Mouse (Mus musculus): Measurements from ENCODE around the gene Grk3. TPM values are rescaled to one million over a fixed set of nuclear protein-coding genes. Genes with fewer than 3 reads are reported as not detected.

The Grk3 gene
- polyA plus RNA-seq, 2 experiments = 7.5 to 13.1 TPM

DNA sequence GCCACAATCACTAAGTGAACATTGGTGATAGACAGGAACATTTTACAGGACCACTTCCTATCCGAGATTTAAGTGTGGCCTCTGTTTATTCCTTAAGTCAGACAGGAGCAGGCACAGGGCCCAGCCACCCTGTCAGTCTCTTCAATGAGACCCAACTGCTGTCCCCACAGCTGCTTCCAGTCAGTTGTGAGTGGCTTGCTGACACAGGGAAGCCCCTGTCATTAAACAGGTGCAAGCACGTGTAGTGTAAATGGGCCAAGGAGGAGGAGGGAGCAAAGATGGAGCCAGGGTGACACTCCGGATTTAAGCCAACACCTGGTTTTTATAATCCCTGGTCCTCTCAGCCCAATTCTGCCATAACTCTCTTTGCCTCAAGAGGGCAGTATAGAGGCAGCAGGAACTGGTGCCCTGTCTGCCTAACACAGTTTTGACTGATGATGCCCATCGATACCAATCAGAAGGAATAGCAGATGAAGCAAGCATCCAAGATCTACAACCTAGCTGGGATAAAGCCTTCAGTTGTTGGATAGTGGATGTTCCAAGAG is 138.7 kb downstream of the Grk3 start:
- H3K4me3 ChIP-seq (replicated peaks; ENCODE audit: low read length) = no peak overlapping the region
- no peaks in the 10 kb centered on the region for H3K9me3 ChIP-seq (ENCODE audit: control insufficient read depth, low read length)
- no peaks in the 10 kb centered on the region for H3K36me3 ChIP-seq (ENCODE audit: control insufficient read depth, insufficient read depth, low read length)
- 30% methylated on average over 4 of the region's 4 CpGs for WGBS
- peaks cover 3% of the 10 kb centered on the region; the same call in 1 of the 2 replicates for H3K4me1 ChIP-seq (ENCODE audit: control insufficient read depth, insufficient read depth, low read length)
- no peak overlapping the region for H3K4me2 ChIP-seq (replicated peaks; ENCODE audit: low read depth, low read length, severe bottlenecking)
- 0 out of 2 replicates have a peak overlapping the region, but pooled peaks have one; percentile 29 for H3K27ac ChIP-seq (replicated peaks; ENCODE audit: low read depth, low read length)
- no peak for TF ChIP-seq POLR2A (IDR thresholded peaks at IDR 0.05; ENCODE audit: borderline replicate concordance, extremely low read depth, insufficient read depth, insufficient read length)
- H3K9ac ChIP-seq (ENCODE audit: low read depth, low read length, severe bottlenecking) = no peak overlapping the region
- no peaks in the 10 kb centered on the region for H3K27me3 ChIP-seq (ENCODE audit: control insufficient read depth, insufficient read depth, low read length)
- DNase-seq (ENCODE audit: low spot score) = peak; percentile 41
- ATAC-seq (ENCODE audit: low FRiP score, low read depth) = peak; percentile 69; the same call in 1 of the 2 replicates

DNA sequence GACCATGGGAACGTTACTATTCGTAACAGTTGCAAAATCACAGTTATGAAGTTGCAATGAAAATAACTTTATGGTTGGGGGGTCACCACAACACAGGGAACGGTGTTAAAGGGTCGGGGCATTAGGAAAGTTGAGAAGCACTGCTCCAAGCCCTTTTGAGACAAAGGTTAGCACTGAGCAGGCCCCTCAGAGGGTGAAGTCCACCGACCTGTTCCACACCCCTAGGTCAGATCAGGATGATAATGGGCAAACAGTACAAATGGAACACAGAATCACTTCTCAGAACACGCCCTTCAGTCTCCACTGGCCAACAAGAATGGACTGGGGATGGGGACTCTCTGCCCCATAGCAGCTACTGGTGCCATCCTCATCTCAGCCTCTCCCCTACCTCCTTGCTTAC is 142.6 kb downstream of the Grk3 start:
- H3K27ac ChIP-seq (replicated peaks; ENCODE audit: low read depth, low read length) = no peak overlapping the region
- no peak overlapping the region for H3K4me2 ChIP-seq (replicated peaks; ENCODE audit: low read depth, low read length, severe bottlenecking)
- DNase-seq (ENCODE audit: low spot score) (no peak), ATAC-seq (ENCODE audit: low FRiP score, low read depth) (no peak)
- H3K4me1 ChIP-seq (ENCODE audit: control insufficient read depth, insufficient read depth, low read length) = peaks cover 3% of the 10 kb centered on the region; the same call in 1 of the 2 replicates
- no peaks in the 10 kb centered on the region for H3K36me3 ChIP-seq (ENCODE audit: control insufficient read depth, insufficient read depth, low read length)
- no peak overlapping the region for H3K9ac ChIP-seq (ENCODE audit: low read depth, low read length, severe bottlenecking)
- no peak for TF ChIP-seq POLR2A (IDR thresholded peaks at IDR 0.05; ENCODE audit: borderline replicate concordance, extremely low read depth, insufficient read depth, insufficient read length)
- WGBS = 78% methylated on average over 6 of the region's 6 CpGs
- H3K9me3 ChIP-seq (ENCODE audit: control insufficient read depth, low read length) = no peaks in the 10 kb centered on the region
- H3K27me3 ChIP-seq (ENCODE audit: control insufficient read depth, insufficient read depth, low read length) = no peaks in the 10 kb centered on the region
- H3K4me3 ChIP-seq (replicated peaks; ENCODE audit: low read length) = no peak overlapping the region

DNA sequence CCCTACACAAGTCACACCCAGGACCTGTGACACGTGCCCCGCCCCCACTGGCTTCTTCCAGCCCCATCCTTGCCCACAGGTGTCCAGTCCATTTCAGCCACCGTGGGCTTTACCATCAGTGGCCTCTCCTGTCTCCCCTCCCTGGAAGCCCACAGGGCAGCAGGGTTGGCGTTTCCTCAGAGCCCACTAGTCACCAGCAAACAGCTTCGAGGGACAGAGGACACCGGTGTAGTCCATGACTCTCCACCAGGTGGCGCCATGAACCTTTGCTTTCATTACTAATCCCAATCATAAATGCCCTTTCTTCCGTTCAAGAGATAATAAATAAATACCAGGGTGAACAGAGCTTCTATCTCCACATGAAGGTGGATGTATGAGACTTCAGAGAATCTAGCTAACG is 144.9 kb downstream of the Grk3 start:
- H3K27me3 ChIP-seq (ENCODE audit: control insufficient read depth, insufficient read depth, low read length) = no peaks in the 10 kb centered on the region
- no peaks in the 10 kb centered on the region for H3K9me3 ChIP-seq (ENCODE audit: control insufficient read depth, low read length)
- ATAC-seq (ENCODE audit: low FRiP score, low read depth) (no peak), DNase-seq (ENCODE audit: low spot score) (peak; percentile 85)
- WGBS = 27% methylated on average over 9 of the region's 9 CpGs
- no peak overlapping the region for H3K9ac ChIP-seq (ENCODE audit: low read depth, low read length, severe bottlenecking)
- no peak overlapping the region for H3K27ac ChIP-seq (replicated peaks; ENCODE audit: low read depth, low read length)
- no peaks in the 10 kb centered on the region for H3K4me1 ChIP-seq (ENCODE audit: control insufficient read depth, insufficient read depth, low read length)
- H3K36me3 ChIP-seq (ENCODE audit: control insufficient read depth, insufficient read depth, low read length) = no peaks in the 10 kb centered on the region
- H3K4me2 ChIP-seq (replicated peaks; ENCODE audit: low read depth, low read length, severe bottlenecking) = no peak overlapping the region
- no peak overlapping the region for H3K4me3 ChIP-seq (replicated peaks; ENCODE audit: low read length)
- no peak for TF ChIP-seq POLR2A (IDR thresholded peaks at IDR 0.05; ENCODE audit: borderline replicate concordance, extremely low read depth, insufficient read depth, insufficient read length)

DNA sequence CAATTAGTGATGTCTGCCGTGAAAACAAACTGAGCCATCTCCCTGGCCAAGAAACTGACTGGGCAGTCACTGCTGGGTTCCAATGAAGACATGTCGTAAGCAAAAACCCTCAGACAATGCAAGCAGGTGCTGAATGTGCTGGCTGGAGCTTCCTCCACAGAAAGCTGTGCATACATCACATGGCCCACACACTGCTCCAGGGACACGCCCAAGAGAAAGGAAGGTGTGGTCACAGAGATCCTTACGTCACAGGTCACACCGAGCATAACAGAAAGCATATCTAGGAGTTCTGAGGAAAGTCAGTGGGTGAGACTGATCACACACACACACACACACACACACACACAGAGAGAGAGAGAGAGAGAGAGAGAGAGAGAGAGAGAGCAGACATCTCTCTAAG is 147.0 kb downstream of the Grk3 start:
- no peak overlapping the region for H3K4me3 ChIP-seq (replicated peaks; ENCODE audit: low read length)
- no peak for ATAC-seq (ENCODE audit: low FRiP score, low read depth)
- no peak for DNase-seq (ENCODE audit: low spot score)
- no peak overlapping the region for H3K9ac ChIP-seq (ENCODE audit: low read depth, low read length, severe bottlenecking)
- no peaks in the 10 kb centered on the region for H3K9me3 ChIP-seq (ENCODE audit: control insufficient read depth, low read length)
- H3K27ac ChIP-seq (replicated peaks; ENCODE audit: low read depth, low read length) = no peak overlapping the region
- no peak for TF ChIP-seq POLR2A (IDR thresholded peaks at IDR 0.05; ENCODE audit: borderline replicate concordance, extremely low read depth, insufficient read depth, insufficient read length)
- WGBS = 90% methylated on average over 5 of the region's 5 CpGs
- H3K27me3 ChIP-seq (ENCODE audit: control insufficient read depth, insufficient read depth, low read length) = no peaks in the 10 kb centered on the region
- H3K4me1 ChIP-seq (ENCODE audit: control insufficient read depth, insufficient read depth, low read length) = no peaks in the 10 kb centered on the region
- no peaks in the 10 kb centered on the region for H3K36me3 ChIP-seq (ENCODE audit: control insufficient read depth, insufficient read depth, low read length)
- H3K4me2 ChIP-seq (replicated peaks; ENCODE audit: low read depth, low read length, severe bottlenecking) = no peak overlapping the region

DNA sequence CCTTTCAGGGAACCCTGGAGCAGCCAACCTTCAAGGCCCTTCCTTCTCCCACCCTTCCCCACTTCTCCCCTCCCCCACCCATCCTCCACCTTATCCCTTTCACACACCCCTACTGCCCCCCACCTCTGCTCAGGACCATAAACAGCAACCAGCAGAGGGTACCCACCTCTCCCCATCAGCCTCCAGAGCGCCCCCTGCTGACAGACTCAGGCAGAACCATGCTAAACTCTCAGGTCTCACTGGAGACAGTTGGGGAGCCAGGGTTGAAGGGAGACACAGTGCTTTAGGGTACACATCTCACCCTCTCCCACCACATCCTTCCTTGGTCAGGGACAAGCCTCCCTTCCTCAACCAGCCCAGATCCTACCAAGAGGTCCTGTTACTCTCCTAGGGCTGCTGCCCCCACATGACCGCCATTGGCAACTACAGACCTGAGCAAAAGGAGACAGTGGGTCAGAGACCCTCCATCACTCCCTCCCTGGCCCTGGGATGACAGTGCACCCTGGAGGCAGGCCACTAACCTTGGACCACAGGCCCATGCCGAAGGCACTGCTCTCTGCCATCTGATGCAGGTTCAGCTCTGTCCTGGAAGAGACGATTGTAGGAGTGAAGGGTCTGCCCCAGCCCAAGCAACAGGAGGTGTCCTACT is 150.7 kb downstream of the Grk3 start:
- ATAC-seq (ENCODE audit: low FRiP score, low read depth) (no peak), DNase-seq (ENCODE audit: low spot score) (no peak)

More for the DNA sequence above, 150.7 kb downstream of the Grk3 start:
- H3K27ac ChIP-seq (replicated peaks; ENCODE audit: low read depth, low read length) = no peak overlapping the region
- no peak for TF ChIP-seq POLR2A (IDR thresholded peaks at IDR 0.05; ENCODE audit: borderline replicate concordance, extremely low read depth, insufficient read depth, insufficient read length)
- no peak overlapping the region for H3K4me2 ChIP-seq (replicated peaks; ENCODE audit: low read depth, low read length, severe bottlenecking)
- WGBS = 52% methylated on average over 4 of the region's 4 CpGs
- H3K36me3 ChIP-seq (ENCODE audit: control insufficient read depth, insufficient read depth, low read length) = no peaks in the 10 kb centered on the region
- no peaks in the 10 kb centered on the region for H3K9me3 ChIP-seq (ENCODE audit: control insufficient read depth, low read length)
- H3K4me3 ChIP-seq (replicated peaks; ENCODE audit: low read length) = no peak overlapping the region
- H3K4me1 ChIP-seq (ENCODE audit: control insufficient read depth, insufficient read depth, low read length) = no peaks in the 10 kb centered on the region
- no peak overlapping the region for H3K9ac ChIP-seq (ENCODE audit: low read depth, low read length, severe bottlenecking)
- no peaks in the 10 kb centered on the region for H3K27me3 ChIP-seq (ENCODE audit: control insufficient read depth, insufficient read depth, low read length)

Other genes starting within 250 kb of the Grk3 start
- 4.9 and 6.5 TPM in 2 replicates for gene Myo18b, start 119.4 kb downstream of the Grk3 start, polyA plus RNA-seq (2012; rRNA removed)
- 2.7 and 3.7 TPM in 2 replicates for gene Myo18b, start 119.4 kb downstream of the Grk3 start, polyA plus RNA-seq (2014; fragmentation: Nextera tagmentation; extraction: Ambion mirVana)
- not detected in 2 replicates for gene Crybb2, start 54.3 kb upstream of the Grk3 start, polyA plus RNA-seq (2012; rRNA removed)
- not detected in 2 replicates for gene Crybb2, start 54.3 kb upstream of the Grk3 start, polyA plus RNA-seq (2014; fragmentation: Nextera tagmentation; extraction: Ambion mirVana)
- 4.3 and 4.6 TPM in 2 replicates for gene Crybb3, start 65.8 kb upstream of the Grk3 start, polyA plus RNA-seq (2012; rRNA removed)
- 0.67 and 0.72 TPM in 2 replicates for gene Crybb3, start 65.8 kb upstream of the Grk3 start, polyA plus RNA-seq (2014; fragmentation: Nextera tagmentation; extraction: Ambion mirVana)
- gene 2900026A02Rik, start 205.4 kb upstream of the Grk3 start, polyA plus RNA-seq (2012; rRNA removed) = 13.6 and 14.5 TPM in 2 replicates
- 7.0 and 7.1 TPM in 2 replicates for gene 2900026A02Rik, start 205.4 kb upstream of the Grk3 start, polyA plus RNA-seq (2014; fragmentation: Nextera tagmentation; extraction: Ambion mirVana)
- 0.09 and 0.18 TPM in 2 replicates for gene Tmem211, start 211.1 kb upstream of the Grk3 start, polyA plus RNA-seq (2012; rRNA removed)
- gene Tmem211, start 211.1 kb upstream of the Grk3 start, polyA plus RNA-seq (2014; fragmentation: Nextera tagmentation; extraction: Ambion mirVana) = not detected in 2 replicates